Mouse (Mus musculus): Measurements from ENCODE around the gene 1190005I06Rik. TPM values are rescaled to one million over a fixed set of nuclear protein-coding genes. Genes with fewer than 3 reads are reported as not detected.

1190005I06Rik gene
- total RNA-seq, 2 experiments from 2014 or later = 0.18 TPM; not detected in 1

DNA sequence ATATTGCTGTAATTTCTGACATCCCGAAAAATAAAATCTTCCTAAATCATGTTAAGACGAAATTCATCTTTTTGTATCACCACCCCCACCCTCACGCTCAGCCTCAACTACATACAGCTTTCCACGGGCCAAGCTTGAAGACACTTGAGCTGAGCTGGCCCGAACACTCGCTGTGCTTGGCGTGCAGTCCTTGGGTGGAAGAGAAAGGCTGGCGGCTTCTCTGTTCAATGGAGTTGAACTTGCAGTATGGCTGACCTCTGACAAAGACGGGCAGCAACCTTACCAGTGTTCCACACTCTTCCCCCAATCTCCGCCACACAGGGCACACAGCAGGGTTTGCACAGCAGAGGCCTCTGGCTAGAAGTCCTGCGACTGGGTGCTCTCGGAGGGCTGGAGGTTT is 66.1 kb downstream of the 1190005I06Rik start:
- ATAC-seq (ENCODE audit: poor library complexity, severe bottlenecking) = no peak

DNA sequence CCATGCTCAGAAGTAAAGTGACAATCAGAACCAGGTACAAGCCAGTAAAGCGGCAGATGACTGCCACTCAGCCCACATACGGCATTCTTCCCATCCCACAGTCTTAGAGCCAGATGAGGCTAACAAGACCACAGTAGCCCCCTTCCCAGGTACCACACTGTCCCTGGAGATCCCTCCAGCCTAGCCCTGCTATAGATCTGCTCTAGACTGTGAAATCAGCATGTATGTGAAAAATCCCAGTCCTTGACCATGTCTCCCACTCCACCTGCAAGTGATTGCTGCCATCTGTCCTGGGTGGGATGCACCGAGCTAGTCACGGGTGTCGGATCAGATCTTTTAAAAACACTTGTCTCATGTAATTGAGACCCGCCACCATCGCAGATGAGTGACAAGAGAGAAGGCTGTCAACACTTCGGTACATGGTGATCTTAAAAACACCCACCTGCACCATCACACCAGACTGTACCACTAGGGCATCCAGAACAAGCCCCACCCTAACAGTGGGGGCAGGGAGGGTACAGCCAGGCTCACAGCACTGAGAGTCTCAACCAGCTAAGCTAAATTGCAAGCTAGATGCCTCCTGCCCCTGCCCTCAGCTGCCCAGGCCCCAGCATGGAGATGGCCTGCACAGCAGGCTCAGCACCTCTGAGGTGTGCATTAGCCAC is 67.0 kb downstream of the 1190005I06Rik start:
- ATAC-seq (ENCODE audit: poor library complexity, severe bottlenecking) = no peak

DNA sequence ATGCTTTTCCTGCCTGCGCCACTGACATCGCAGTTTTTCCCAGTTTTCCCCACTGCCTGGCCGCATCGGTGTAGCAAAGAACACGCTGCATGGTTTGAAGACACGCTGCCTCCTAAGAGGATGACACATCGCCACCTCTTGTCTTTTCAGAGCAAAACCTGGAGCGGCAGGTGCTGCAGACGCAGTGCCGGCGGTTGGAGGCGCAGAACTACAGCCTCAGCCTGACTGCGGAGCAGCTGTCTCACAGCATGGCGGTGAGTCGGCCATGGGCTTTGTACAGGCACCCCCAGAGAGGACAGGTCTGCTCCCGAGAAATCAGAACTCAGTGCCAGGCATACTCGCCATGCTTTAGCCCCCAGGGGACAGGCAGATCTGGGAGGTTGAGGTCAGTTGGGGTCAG is 69.6 kb downstream of the 1190005I06Rik start:
- ATAC-seq (ENCODE audit: poor library complexity, severe bottlenecking) = no peak

DNA sequence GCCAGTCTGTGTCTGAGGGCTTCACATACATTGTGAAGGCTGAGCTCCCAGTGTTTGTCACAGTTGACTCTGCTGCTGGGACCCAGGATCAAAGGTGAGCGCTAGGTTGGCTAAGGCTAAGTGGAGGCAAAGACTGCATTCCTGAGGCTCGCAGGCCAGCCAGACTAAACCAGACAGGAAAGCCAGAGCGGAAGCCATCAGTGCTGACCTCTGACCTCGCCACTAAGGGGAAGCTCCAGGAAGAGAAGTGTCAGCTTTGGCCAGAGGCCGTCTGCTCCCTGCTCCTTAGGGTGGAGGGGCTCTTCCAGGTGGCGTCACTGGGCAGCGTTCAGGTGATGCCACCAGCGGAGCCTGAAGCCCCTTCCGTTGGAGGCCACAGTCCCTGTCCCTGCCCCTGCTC is 71.6 kb downstream of the 1190005I06Rik start:
- no peak for ATAC-seq (ENCODE audit: poor library complexity, severe bottlenecking)

DNA sequence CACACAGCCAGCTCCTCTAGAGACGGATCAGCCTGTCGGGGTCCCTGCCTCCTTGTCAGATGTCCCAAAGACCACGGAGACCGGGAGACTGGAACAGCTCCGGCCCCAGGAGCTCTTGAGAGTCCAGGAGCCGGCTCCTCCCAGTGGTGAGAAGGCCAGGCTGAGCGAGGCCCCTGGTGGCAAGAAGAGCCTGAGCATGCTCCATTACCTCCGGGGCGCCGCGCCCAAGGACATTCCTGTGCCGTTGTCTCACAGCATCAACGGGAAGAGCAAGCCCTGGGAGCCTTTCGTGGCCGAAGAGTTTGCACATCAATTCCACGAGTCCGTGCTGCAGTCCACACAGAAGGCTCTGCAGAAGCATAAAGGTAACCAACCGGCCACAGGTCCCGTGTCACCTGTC is 72.5 kb downstream of the 1190005I06Rik start:
- ATAC-seq (ENCODE audit: poor library complexity, severe bottlenecking) = no peak

DNA sequence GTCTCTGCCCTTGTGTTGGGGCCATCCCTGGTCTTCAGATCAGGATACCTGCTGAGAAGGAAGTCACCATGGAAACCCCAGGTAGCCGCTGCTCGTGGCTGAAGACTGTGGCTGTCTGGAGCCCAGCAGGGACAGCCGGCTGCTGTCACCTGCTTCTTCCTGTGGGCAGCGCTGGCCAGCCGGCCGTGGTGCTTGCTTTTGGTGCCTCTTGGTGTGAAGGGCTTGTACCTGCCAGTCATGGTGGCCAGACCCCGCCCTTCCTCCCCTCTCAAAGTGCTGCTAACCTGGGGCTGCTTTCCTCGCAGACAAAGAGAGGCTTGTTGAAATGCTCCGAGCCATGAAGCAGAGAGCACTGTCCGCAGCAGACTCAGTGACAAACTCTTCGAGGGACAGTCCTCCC is 73.6 kb downstream of the 1190005I06Rik start:
- no peak for ATAC-seq (ENCODE audit: poor library complexity, severe bottlenecking)

DNA sequence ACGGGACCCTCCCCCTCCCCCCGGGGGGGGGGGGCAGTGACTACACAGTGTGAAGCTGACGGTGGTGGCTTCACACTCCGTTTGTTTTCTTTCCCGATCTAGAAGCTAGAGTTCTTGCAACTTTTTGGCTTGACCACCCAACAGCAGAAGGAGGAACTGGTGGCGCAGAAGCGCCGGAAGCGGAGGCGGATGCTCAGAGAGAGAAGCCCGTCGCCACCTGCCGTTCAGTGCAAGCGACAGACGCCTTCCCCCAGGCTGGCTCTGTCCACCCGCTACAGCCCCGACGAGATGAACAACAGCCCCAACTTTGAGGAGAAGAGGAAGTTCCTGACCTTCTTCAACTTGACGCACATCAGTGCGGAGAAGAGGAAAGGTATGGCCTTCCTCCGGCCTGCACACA is 74.9 kb downstream of the 1190005I06Rik start:
- peak; percentile 86 for ATAC-seq (ENCODE audit: poor library complexity, severe bottlenecking)

DNA sequence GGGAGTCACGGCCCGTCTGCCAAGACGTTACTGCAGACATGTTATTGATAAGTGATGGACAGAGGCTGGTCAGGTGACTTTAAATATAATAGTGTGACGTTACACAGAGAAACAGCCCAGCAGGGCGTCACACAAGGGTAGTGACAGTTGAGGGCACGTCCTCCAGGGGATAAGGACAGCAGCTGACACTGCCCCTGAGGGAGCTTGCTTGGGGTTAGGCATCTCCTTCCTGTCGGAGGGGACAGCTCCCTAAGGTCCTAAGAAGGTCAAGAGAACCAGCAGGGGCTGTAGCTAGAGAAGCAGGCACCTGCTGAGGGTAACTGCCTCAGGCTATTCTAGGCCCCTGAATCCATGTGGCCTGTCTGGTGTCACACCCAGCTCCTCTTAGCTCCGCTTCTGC is 75.9 kb downstream of the 1190005I06Rik start:
- no peak for ATAC-seq (ENCODE audit: poor library complexity, severe bottlenecking)

DNA sequence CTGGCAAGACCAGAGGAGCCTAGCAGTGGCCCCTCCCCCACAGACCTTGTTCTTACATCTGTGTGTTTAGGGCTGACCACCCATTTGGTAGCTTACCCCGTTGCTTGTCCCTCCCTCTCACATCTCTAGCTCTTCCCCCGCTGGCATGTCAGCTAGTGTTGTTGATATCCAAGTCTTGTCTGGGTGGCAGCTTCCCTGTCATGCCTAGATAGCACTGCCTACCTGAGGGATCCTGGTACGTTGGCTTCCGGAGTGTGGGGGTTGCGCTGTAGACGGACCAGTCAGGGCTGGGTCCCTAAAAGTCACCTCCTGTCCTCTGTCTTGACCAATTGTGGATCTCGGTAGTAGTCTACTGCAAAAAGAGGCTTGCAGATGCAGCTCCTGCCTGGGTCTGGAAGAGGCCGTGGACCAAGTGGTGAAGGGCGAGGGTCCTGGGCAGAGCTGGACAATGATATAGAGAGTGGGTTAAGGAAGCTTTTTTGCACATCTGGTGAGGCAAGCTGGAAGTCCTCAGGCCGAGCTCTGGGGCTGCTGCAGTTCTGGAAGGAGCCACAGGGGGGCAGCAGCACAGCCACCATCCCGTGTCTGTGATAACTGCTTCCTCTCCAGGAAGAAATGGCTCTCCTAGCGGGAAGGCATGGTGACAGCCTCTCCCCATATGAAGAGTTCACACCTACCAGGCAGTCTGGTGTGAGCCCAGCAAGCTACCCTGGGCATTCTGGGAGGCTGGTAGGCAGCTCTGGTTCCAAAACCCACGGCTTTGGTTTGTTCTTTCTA is 77.3 kb downstream of the 1190005I06Rik start:
- ATAC-seq (ENCODE audit: poor library complexity, severe bottlenecking) = peak; percentile 67

DNA sequence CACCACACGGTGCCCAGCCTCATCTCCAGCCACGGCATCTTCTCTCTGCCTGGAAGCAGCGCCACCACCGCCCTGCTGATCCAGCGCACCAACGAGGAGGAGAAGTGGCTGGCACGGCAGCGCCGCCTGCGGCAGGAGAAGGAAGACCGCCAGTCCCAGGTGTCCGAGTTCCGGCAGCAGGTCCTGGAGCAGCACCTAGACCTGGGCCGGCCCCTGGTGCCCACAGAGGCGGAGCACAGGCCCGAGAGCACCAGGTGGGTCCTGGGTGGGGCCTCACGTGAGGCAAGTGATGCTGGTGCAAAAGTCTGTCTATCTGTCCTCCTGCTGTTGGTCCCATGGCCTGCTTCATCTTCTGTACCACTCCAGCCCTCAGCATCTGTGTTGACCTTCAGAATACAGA is 78.3 kb downstream of the 1190005I06Rik start:
- no peak for ATAC-seq (ENCODE audit: poor library complexity, severe bottlenecking)

DNA sequence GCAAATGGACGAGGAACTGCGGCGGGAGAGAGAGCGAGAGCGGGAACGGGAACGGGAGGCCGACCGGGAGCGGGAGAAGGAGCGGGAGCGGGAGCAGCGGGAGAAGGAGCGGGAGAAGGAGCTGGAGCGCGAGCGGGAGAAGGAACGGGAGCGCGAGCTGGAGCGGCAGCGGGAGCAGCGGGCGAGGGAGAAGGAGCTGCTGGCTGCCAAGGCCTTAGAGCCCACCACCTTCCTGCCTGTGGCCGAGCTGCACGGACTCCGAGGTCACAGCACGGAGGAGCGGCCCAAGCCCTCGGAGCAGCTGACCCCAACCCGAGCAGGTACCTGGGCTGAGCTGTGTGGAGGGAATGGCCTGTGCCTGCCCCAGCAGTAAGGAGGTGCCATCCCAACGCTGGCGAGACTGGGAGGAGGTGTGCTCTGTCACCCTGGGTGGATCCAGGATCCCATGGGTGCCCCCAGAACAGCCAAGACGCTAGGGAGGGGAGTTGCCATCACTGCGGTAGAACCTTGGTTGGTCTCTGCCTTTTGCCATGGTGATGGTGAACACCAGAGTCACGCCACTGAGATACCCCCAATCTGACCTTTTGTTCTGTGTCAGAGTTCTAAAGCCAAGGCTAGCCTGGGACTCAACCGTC is 79.2 kb downstream of the 1190005I06Rik start:
- ATAC-seq (ENCODE audit: poor library complexity, severe bottlenecking) = no peak

DNA sequence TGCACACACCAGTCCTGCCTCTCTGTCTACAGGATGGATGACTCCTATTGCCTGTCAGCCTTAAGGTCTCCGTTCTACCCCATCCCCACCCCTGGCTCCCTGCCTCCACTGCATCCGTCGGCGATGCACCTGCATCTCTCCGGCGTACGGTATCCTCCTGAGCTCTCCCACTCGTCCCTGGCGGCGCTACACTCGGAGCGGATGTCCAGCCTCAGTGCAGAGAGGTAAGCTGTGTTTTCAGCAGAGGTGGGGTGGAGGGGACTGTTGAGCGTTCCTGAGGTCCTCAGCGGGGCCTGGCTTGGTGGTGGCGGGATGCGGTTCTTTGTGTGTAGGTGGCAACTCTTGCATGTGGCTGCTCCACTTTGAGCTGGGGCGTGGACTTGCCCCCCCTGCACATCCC is 79.7 kb downstream of the 1190005I06Rik start:
- no peak for ATAC-seq (ENCODE audit: poor library complexity, severe bottlenecking)

DNA sequence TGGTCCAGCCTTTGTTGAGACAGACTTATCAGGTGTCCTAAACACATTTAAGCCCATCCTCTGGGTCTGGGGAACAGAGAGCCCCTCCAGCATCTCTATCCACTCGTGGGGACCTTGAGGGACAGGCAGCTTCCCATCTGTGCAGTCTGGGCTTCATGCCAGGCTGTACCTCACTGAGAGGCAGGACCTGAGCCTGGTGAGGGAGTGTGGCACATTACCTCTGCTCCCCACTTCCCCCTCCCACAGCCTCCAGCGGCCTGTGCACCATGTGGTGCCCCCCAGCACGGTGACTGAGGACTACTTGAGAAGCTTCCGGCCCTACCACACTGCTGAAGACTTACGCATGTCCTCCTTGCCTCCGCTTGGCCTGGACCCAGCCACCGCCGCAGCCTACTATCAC is 80.8 kb downstream of the 1190005I06Rik start:
- no peak for ATAC-seq (ENCODE audit: poor library complexity, severe bottlenecking)

DNA sequence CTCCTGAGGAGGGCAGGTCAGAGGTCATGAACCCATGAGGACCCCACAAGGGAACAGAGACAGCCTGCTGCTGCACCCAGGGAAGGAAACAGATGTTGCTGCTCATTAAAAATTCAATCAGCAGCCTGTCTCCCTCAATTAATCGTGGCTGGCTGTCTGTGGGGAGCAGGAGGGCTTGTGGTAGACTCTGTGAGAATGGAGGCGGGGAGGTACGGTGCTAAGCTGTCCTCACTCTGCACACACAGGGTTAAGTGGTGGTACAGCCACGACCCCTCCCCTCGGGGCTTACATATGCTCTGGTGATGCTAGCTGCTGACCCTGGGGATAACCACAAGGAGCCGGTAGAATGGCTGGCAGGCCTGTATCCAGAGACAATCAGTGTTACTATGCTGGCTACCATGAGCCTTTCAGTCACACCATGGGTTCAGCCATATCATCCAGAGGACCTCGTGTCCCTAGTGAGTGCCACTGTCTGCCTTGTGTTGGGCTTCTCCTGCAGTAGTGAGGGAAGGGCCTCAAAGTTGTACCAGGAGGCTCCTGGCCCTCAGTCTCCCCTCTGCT is 82.2 kb downstream of the 1190005I06Rik start:
- no peak for ATAC-seq (ENCODE audit: poor library complexity, severe bottlenecking)

DNA sequence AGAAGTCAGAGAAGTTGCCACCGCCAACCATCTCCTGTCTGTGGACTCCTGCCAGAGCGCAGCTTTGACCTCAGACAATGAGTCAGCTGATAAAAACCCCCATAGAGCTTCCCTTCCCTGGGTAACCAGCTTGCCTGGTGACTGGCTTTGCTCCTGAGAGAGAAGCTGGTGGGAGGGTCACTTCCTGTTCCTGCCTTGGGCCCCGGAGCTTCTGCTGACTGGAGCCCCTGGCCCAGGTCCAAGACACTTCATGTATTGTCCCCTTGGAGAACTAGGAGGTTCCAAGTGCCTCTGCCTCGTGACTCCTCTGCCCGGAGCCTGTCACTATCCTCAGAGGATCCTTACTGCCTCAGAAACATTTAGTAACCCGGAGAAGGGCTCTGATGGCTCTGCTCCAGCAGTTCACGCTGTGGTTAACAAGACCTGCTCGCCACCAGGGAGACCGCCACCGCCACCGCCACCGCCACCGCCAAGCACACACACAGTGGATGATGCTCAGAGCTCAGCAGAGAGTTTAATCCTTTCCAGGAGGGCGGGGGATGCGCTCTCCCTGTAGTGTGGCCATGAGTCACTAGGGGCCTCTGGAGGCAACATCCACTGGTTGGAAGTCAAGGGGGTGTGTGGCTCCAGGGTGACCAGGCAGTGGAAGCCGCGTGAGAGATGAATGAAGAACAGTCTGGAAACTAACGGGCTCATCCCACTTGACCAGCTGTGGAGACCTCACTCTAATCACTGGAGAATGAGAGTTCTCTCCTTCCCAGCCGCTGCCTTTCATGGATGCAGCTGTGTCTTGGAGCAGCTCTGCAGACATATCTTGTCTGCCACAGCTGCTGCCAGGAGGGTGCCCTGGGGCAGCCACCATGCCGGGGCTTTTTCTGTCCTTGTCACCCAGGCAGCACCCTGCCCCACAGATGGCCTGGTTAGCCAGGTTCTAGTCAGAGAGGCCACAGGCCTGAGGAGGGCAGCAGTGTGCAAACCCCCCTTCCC is 83.3 kb downstream of the 1190005I06Rik start:
- peak; percentile 92 for ATAC-seq (ENCODE audit: poor library complexity, severe bottlenecking)

DNA sequence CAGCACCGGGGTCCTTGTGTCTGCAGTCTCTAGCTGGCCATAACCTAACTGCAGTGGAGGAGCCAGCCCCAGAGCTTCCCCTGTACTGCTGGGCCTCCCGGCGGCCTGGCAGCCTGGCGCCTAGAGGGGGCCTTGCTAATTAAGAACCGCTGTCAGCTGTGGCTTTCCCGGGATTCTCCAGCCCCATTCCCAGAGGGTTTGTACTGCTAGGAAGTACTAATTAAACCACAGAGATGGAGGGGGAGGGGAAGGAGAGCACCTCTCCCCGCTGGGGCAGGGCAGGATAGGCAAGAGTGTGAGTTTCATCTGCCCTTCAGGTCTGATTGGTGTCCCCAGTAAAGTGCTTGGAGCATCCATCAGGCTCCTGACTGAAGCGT is 84.1 kb downstream of the 1190005I06Rik start:
- ATAC-seq (ENCODE audit: poor library complexity, severe bottlenecking) = peak; percentile 13; the same call in 1 of the 2 replicates

DNA sequence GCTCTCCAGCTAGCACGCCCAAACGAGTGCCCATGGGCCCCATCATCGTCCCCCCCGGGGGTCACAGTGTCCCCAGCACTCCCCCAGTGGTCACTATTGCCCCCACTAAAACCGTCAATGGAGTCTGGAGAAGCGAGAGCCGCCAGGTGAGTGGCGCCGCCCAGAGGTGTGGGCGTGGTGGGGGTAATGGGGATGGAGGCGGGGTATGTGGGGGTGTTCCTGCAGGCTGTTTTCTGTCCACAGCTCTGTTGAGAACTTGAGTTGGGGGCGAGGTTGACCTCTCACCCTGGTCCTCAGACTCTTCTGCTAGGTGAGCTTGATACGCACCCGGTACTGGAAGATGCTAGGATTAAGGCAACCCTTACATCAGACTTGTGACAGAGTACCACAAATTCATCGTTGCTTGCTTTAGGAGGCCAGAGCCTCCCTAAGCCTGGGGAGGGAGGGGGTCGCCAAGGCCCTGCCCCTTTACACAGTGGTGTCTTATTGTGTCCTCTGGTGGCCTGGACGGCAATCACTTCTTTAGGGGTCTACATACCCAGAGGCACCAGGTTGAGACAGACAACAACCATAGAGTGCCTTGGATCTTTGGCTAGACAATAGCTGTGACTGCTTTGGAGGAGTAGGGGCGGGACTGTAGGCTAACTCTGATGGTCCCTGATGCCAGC is 84.6 kb downstream of the 1190005I06Rik start:
- no peak for ATAC-seq (ENCODE audit: poor library complexity, severe bottlenecking)

DNA sequence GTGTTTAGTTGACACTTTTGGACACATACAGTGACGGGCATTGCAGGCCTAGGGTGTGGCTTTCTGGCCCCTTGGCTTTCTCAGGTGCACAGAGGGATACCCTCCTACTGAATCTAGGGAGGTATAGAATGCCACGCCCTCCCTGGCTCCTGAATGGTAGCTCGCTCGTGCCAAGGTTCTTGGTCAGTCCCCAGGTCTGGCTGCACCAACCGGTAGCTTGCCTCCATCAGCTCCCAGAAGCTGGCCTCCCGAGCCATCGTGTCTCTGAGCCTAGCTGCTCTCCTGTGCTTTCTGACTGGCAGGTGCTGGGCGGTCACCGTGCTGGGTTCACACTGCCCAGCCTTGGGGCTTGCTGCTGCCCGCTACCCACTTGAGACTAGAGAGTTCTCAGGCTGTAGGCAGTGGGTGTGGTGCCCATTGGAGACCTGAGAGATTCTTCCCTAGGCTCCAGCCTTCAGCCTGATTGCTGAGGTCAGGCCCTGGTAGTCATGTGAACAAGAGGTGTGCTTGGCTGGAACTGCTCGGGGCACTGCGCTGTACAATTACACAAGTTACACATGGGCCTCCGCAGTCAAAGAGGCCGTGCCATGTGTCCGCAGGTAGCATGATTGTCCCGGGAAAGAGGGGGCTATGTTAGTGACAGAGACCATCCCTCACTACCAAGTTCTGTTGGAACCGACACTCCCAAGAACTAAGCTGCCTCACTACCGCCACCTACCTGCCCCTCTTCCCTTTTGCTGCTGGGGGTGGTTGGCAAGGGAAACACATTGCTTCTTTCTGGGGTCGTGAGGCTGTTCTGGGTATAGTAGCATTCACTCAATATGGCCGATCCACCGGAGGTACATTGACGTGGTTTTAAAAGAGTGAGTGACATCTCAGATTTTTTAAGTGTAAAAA is 85.6 kb downstream of the 1190005I06Rik start:
- no peak for ATAC-seq (ENCODE audit: poor library complexity, severe bottlenecking)

DNA sequence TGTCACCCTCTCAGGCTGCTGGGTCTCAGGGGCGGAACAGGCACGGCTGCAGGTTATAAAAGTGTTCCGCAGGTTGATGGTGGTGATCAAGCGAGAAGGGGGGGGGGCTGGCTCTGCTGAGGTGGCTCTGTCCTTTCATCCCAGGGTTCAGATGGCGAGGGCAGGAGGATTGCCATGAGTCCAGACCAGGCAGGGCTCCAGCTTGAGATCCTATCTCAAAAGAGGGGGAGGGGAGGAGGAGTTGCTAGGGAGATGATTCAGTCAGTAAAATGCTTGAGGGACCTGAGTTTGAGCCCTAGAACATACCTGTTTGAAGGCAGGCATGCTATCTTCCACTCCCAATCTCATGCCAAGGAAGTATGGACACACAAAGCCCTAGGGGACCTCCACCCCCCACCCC is 86.9 kb downstream of the 1190005I06Rik start:
- no peak for ATAC-seq (ENCODE audit: poor library complexity, severe bottlenecking)

Measured in megakaryocyte, adult 5-6 weeks (primary cell).